Mouse (Mus musculus) midbrain, embryonic 11.5 days (tissue): ENCODE results near the gene Pbx1. TPM values are rescaled to one million over a fixed set of nuclear protein-coding genes. Genes with fewer than 3 reads are reported as not detected.

ENCODE experiments used
- ATAC-seq: fragments of 200-750 bp; cut with Nextera tagmentation; 2 replicates; pipeline ENCODE4 v1.8.0; 2017; ENCODE audit warnings: moderate TSS enrichment, moderate library complexity; ENCODE audit not compliant: low FRiP score
- DNase-seq: peaks from one replicate; pipeline ENCODE4 v3.0.0; 2015; ENCODE audit warnings: low spot score; ENCODE audit errors: missing footprints
- H3K27ac ChIP-seq: fragments of 300-500 bp; sonication (generic); 2 replicates; pipeline ENCODE4 v1.5.1; 2014; ENCODE audit warnings: low read depth, low read length
- H3K27me3 ChIP-seq: fragments of 300-500 bp; sonication (generic); 2 replicates; pipeline ENCODE4 v1.6.1; 2014; ENCODE audit warnings: mild to moderate bottlenecking, low read length, moderate library complexity, mixed read lengths; ENCODE audit not compliant: control insufficient read depth, insufficient read depth
- H3K36me3 ChIP-seq: fragments of 300-500 bp; sonication (generic); 2 replicates; pipeline ENCODE4 v1.6.1; 2014; ENCODE audit warnings: mild to moderate bottlenecking, low read length, moderate library complexity, mixed read lengths; ENCODE audit not compliant: control insufficient read depth, insufficient read depth
- H3K4me1 ChIP-seq: fragments of 300-500 bp; sonication (generic); 2 replicates; pipeline ENCODE4 v1.6.1; 2014; ENCODE audit warnings: low read length; ENCODE audit not compliant: control insufficient read depth, insufficient read depth
- H3K4me2 ChIP-seq: fragments of 300-500 bp; sonication (generic); 2 replicates; pipeline ENCODE4 v1.6.1; 2014; ENCODE audit warnings: mild to moderate bottlenecking, moderate library complexity
- H3K4me3 ChIP-seq: fragments of 300-500 bp; sonication (generic); 2 replicates; pipeline ENCODE4 v1.5.1; 2014; ENCODE audit warnings: low read depth, low read length
- H3K9ac ChIP-seq: fragments of 300-500 bp; sonication (generic); 2 replicates; pipeline ENCODE4 v1.6.1; 2014; ENCODE audit warnings: low read length
- H3K9me3 ChIP-seq: fragments of 300-500 bp; sonication (generic); 2 replicates; pipeline ENCODE4 v1.6.1; 2016; ENCODE audit warnings: low read length; ENCODE audit not compliant: control insufficient read depth
- WGBS: fragments of 180-500 bp; shearing (Covaris S2); extraction: QIAGEN DNeasy Blood & Tissue Kit; methylation state at CpG from one replicate; pipeline ENCODE4 v1.1.7; 2014; 5-methylcytosine and 5-hydroxymethylcytosine counted together
- polyA plus RNA-seq: library from polyadenylated mRNA; unstranded; fragments of >200 nt; fragmentation: Nextera tagmentation; extraction: Ambion mirVana; gene quantifications from 2 replicates; pipeline ENCODE4 v1.2.1, GENCODE M21; 2014

The Pbx1 gene
- polyA plus RNA-seq, 1 experiment from 2014 or later = 49.3 TPM

- no peak for ATAC-seq
- 50% methylated on average over 7 of the region's 7 CpGs for WGBS
These were observed 25.2 kb upstream of the Pbx1 start for GRCm38 (mm10) chr1:168457191-168457747.

GRCm38 (mm10) chr1:168455178-168455577, 23.1 kb upstream of the Pbx1 start:
- no peaks in the 10 kb centered on the region for H3K9me3 ChIP-seq
- no peak overlapping the region for H3K4me2 ChIP-seq
- no peaks in the 10 kb centered on the region for H3K4me1 ChIP-seq
- DNase-seq = no peak
- H3K27me3 ChIP-seq = no peaks in the 10 kb centered on the region
- H3K4me3 ChIP-seq = no peak overlapping the region
- WGBS = 88% methylated on average over 8 of the region's 8 CpGs
- no peaks in the 10 kb centered on the region for H3K36me3 ChIP-seq
- no peak for ATAC-seq
- H3K9ac ChIP-seq = no peak overlapping the region
- H3K27ac ChIP-seq = no peak overlapping the region

More at GRCm38 (mm10) chr1:168457191-168457747, 25.2 kb upstream of the Pbx1 start:
- Histone ChIP-seq H3K27me3 (no peaks in the 10 kb centered on the region), H3K9ac (no peak overlapping the region), H3K9me3 (no peaks in the 10 kb centered on the region), H3K36me3 (no peaks in the 10 kb centered on the region), H3K4me1 (no peaks in the 10 kb centered on the region), H3K4me2 (no peak overlapping the region), H3K4me3 (no peak overlapping the region), H3K27ac (no peak overlapping the region)
- no peak for DNase-seq

GRCm38 (mm10) chr1:168433671-168434070, 1.6 kb upstream of the Pbx1 start:
- Histone ChIP-seq H3K27ac (no peak overlapping the region), H3K9ac (no peak overlapping the region), H3K4me1 (no peaks in the 10 kb centered on the region; the same call in 1 of the 2 replicates), H3K36me3 (no peaks in the 10 kb centered on the region), H3K4me2 (no peak overlapping the region), H3K27me3 (no peaks in the 10 kb centered on the region), H3K9me3 (no peaks in the 10 kb centered on the region), H3K4me3 (no peak overlapping the region)
- 94% methylated on average over 3 of the region's 3 CpGs for WGBS
- DNase-seq = no peak
- no peak for ATAC-seq

GRCm38 (mm10) chr1:168432281-168432725, 233 bp upstream of the Pbx1 start:
- Histone ChIP-seq H3K4me3 (peak overlapping the region; percentile 68), H3K9me3 (no peaks in the 10 kb centered on the region), H3K9ac (peak overlapping the region; percentile 43; the same call in 1 of the 2 replicates), H3K27ac (peak overlapping the region; percentile 98; the same call in 1 of the 2 replicates), H3K4me2 (peak overlapping the region; percentile 36), H3K27me3 (no peaks in the 10 kb centered on the region), H3K36me3 (no peaks in the 10 kb centered on the region), H3K4me1 (peaks cover 11% of the 10 kb centered on the region)
- DNase-seq = peak; percentile 98
- under 1% methylated on average over 20 of the region's 22 CpGs for WGBS
- ATAC-seq = peak; percentile 99

GRCm38 (mm10) chr1:168431711-168432231, 299 bp downstream of the Pbx1 start:
- ATAC-seq (peak; percentile 94), DNase-seq (peak; percentile 97)

GRCm38 (mm10) chr1:168430868-168431710, 981 bp downstream of the Pbx1 start:
- WGBS = under 1% methylated on average over 37 of the region's 37 CpGs
- peak overlapping the region; percentile 98 for H3K27ac ChIP-seq
- H3K9me3 ChIP-seq = no peaks in the 10 kb centered on the region
- no peaks in the 10 kb centered on the region for H3K36me3 ChIP-seq
- no peaks in the 10 kb centered on the region for H3K27me3 ChIP-seq
- ATAC-seq = peak; percentile 15; the same call in 1 of the 2 replicates
- DNase-seq = peak; percentile 94
- H3K4me3 ChIP-seq = peak overlapping the region; percentile 68
- H3K9ac ChIP-seq = peak overlapping the region; percentile 90
- peak overlapping the region; percentile 81 for H3K4me2 ChIP-seq
- H3K4me1 ChIP-seq = peaks cover 24% of the 10 kb centered on the region

More at GRCm38 (mm10) chr1:168431711-168432231, 299 bp downstream of the Pbx1 start:
- H3K4me1 ChIP-seq = peaks cover 17% of the 10 kb centered on the region
- H3K27ac ChIP-seq = peak overlapping the region; percentile 98
- H3K36me3 ChIP-seq = no peaks in the 10 kb centered on the region
- peak overlapping the region; percentile 68 for H3K4me3 ChIP-seq
- no peaks in the 10 kb centered on the region for H3K9me3 ChIP-seq
- 0% methylated on average over 14 of the region's 14 CpGs for WGBS
- H3K27me3 ChIP-seq = no peaks in the 10 kb centered on the region
- H3K9ac ChIP-seq = peak overlapping the region; percentile 90
- peak overlapping the region; percentile 81 for H3K4me2 ChIP-seq

GRCm38 (mm10) chr1:168429856-168430644, 2.0 kb downstream of the Pbx1 start:
- Histone ChIP-seq H3K27ac (peak overlapping the region; percentile 98), H3K36me3 (no peaks in the 10 kb centered on the region), H3K4me3 (peak overlapping the region; percentile 68), H3K27me3 (no peaks in the 10 kb centered on the region), H3K9me3 (no peaks in the 10 kb centered on the region), H3K4me1 (peaks cover 32% of the 10 kb centered on the region), H3K9ac (peak overlapping the region; percentile 90), H3K4me2 (peak overlapping the region; percentile 81)
- ATAC-seq (no peak), DNase-seq (no peak)
- WGBS = 4% methylated on average over 5 of the region's 5 CpGs

GRCm38 (mm10) chr1:168429406-168429805, 2.7 kb downstream of the Pbx1 start:
- DNase-seq (peak; percentile 91), ATAC-seq (no peak)
- WGBS = 1% methylated on average over 5 of the region's 5 CpGs

More at GRCm38 (mm10) chr1:168429406-168429805, 2.7 kb downstream of the Pbx1 start:
- peaks cover 34% of the 10 kb centered on the region for H3K4me1 ChIP-seq
- peak overlapping the region; percentile 98; the same call in 1 of the 2 replicates for H3K27ac ChIP-seq
- H3K4me3 ChIP-seq = peak overlapping the region; percentile 68
- H3K4me2 ChIP-seq = peak overlapping the region; percentile 81
- peak overlapping the region; percentile 90 for H3K9ac ChIP-seq
- no peaks in the 10 kb centered on the region for H3K9me3 ChIP-seq
- H3K27me3 ChIP-seq = no peaks in the 10 kb centered on the region
- no peaks in the 10 kb centered on the region for H3K36me3 ChIP-seq
